Mouse (Mus musculus) testis, adult 2 months (tissue): ENCODE results near the gene Gtf3c5.

ENCODE experiments used
- CTCF ChIP-seq: fragments of 200-500 bp; IDR thresholded peaks from 2 replicates; pipeline ENCODE4 v1.5.1; 2012; ENCODE audit warnings: low read depth, mild to moderate bottlenecking, inconsistent platforms, low read length, moderate library complexity; ENCODE audit not compliant: control insufficient read depth, insufficient read depth, insufficient replicate concordance
- POLR2A ChIP-seq: fragments of 200-500 bp; IDR thresholded peaks from 2 replicates; pipeline ENCODE4 v1.6.1; 2012; ENCODE audit warnings: low read depth, mild to moderate bottlenecking, inconsistent platforms, low read length, moderate library complexity; ENCODE audit not compliant: control insufficient read depth

GRCm38 (mm10) chr2:28537634-28537920 is 46.0 kb downstream of the Gtf3c5 start:
- TF ChIP-seq CTCF: no peak
- no peak for TF ChIP-seq POLR2A
